Mouse (Mus musculus) olfactory bulb, adult 2 months (tissue): Measurements from ENCODE around the gene Lrp5.

ENCODE experiments used
- CTCF ChIP-seq: fragments of 200-500 bp; IDR thresholded peaks from 2 replicates; pipeline ENCODE4 v1.5.1; 2012; ENCODE audit warnings: low read depth, mild to moderate bottlenecking, low read length, moderate library complexity; ENCODE audit not compliant: insufficient read depth
- POLR2A ChIP-seq: fragments of 200-500 bp; IDR thresholded peaks from 2 replicates; pipeline ENCODE4 v1.6.1; 2012; ENCODE audit warnings: mild to moderate bottlenecking, low read depth, low read length, moderate library complexity; ENCODE audit not compliant: insufficient read depth

- no peak for TF ChIP-seq POLR2A
- TF ChIP-seq CTCF, result no peak
Observed at GRCm38 (mm10) chr19:3723170-3723569, 36.8 kb upstream of the Lrp5 start.
